Mouse (Mus musculus) lung, embryonic 14.5 days (tissue): ENCODE data around the gene Rusc2. TPM values are rescaled to one million over a fixed set of nuclear protein-coding genes. Genes with fewer than 3 reads are reported as not detected.

Experiments
- ATAC-seq: fragments of 200-750 bp; cut with Nextera tagmentation; 2 replicates; pipeline ENCODE4 v1.8.0; 2017; ENCODE audit warnings: mild to moderate bottlenecking, moderate TSS enrichment, moderate library complexity; ENCODE audit not compliant: insufficient read depth
- DNase-seq: peaks from one replicate; pipeline ENCODE4 v3.0.0-alpha.2; 2015
- H3K27ac ChIP-seq: fragments of 300-500 bp; sonication (generic); 2 replicates; pipeline ENCODE4 v1.5.1; 2014; ENCODE audit warnings: low read depth, mild to moderate bottlenecking, moderate library complexity
- H3K27me3 ChIP-seq: fragments of 300-500 bp; sonication (generic); 2 replicates; pipeline ENCODE4 v1.6.1; 2014; ENCODE audit warnings: low read length, control low read depth; ENCODE audit not compliant: insufficient read depth
- H3K36me3 ChIP-seq: fragments of 300-500 bp; sonication (generic); 2 replicates; pipeline ENCODE4 v1.6.1; 2014; ENCODE audit warnings: control low read depth; ENCODE audit not compliant: insufficient read depth
- H3K4me1 ChIP-seq: fragments of 300-500 bp; sonication (generic); 2 replicates; pipeline ENCODE4 v1.6.1; 2014; ENCODE audit warnings: antibody characterized with exemption, control low read depth; ENCODE audit not compliant: insufficient read depth
- H3K4me2 ChIP-seq: fragments of 300-500 bp; sonication (generic); 2 replicates; pipeline ENCODE4 v1.6.1; 2014; ENCODE audit warnings: mild to moderate bottlenecking
- H3K4me3 ChIP-seq: fragments of 300-500 bp; sonication (generic); 2 replicates; pipeline ENCODE4 v1.5.1; 2014; ENCODE audit warnings: low read depth, low read length
- H3K9ac ChIP-seq: fragments of 300-500 bp; sonication (generic); 2 replicates; pipeline ENCODE4 v1.6.1; 2014
- H3K9me3 ChIP-seq: fragments of 300-500 bp; sonication (generic); 2 replicates; pipeline ENCODE4 v1.6.1; 2016; ENCODE audit warnings: low read depth, low read length, control low read depth
- CTCF ChIP-seq: IDR thresholded peaks from 2 replicates; pipeline ENCODE4 v1.5.1; 2016; ENCODE audit warnings: antibody characterized with exemption, low read depth
- whole genome bisulfite sequencing: fragments of 180-500 bp; shearing (Covaris S2); extraction: QIAGEN DNeasy Blood & Tissue Kit; methylation state at CpG from one replicate; pipeline ENCODE4 v1.1.7; 2014; 5-methylcytosine and 5-hydroxymethylcytosine counted together
- polyA plus RNA-seq: library from polyadenylated mRNA; unstranded; fragments of >200 nt; fragmentation: Nextera tagmentation; extraction: Ambion mirVana; gene quantifications from 2 replicates; pipeline ENCODE4 v1.2.1, GENCODE M21; 2014

Gene Rusc2
- polyA plus RNA-seq, 1 experiment from 2014 or later = 5.0 TPM

DNA sequence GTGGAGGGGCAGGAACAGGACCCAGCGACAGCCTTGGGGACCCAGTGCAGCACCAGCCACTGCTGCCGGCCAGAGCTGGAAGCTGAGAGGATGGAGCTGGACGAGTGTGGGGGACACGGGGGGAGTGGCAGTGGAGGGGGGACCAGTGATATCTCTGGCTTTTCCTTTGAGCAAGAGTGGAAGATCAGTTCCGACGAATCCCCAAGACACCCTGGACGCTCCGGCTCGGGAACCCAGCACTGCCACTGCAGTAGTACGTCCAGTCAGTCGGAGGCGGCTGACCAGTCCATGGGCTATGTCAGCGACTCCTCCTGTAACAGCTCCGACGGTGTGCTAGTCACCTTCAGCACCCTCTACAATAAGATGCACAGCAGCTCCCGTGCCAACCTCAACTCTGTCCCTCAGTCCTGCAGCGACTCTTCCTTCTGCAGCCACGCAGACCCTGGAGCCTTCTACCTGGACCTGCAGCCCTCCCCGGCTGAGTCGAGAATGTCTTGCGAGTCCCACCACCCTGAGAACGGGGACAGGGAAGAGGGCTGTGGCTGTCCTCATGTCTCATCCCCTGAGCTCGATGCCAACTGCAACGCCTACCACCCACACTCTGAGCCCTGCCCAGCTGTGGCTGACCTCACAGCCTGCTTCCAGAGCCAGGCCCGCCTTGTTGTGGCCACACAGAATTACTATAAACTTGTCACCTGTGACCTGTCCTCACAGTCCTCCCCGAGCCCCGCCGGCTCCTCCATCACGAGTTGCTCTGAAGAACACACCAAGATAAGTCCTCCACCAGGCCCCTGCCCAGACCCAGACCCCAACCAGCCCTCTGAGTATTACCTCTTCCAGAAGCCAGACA, 33.7 kb downstream of the Rusc2 start:
- Histone ChIP-seq H3K4me2 (no peak overlapping the region), H3K27ac (no peak overlapping the region), H3K9ac (no peak overlapping the region), H3K4me3 (no peak overlapping the region), H3K9me3 (no peaks in the 10 kb centered on the region), H3K36me3 (peaks cover 34% of the 10 kb centered on the region), H3K4me1 (peaks cover 3% of the 10 kb centered on the region; the same call in 1 of the 2 replicates), H3K27me3 (no peaks in the 10 kb centered on the region)
- DNase-seq (no peak), ATAC-seq (no peak)
- 87% methylated on average over 29 of the region's 29 CpGs for WGBS
- no peak for TF ChIP-seq CTCF

DNA sequence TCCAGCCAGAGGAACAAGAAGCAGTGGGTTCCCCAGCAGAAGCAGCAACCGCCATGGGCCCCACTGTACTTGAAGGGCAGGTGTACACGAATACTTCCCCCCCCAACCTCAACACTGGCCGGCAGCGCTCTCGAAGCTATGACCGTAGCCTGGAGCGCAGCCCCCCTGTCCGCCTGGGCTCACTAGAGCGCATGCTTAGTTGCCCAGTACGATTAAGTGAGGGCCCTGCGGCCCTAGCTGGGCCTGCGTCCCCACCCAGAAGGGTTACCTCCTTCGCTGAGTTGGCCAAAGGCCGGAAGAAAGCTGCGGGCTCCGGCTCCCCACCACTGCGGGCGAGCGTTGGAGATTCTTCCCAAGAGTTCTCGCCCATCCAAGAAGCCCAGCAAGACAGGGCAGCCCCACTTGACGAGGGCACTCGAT, 34.3 kb downstream of the Rusc2 start:
- Histone ChIP-seq H3K27ac (no peak overlapping the region), H3K4me3 (no peak overlapping the region), H3K9ac (no peak overlapping the region), H3K4me2 (no peak overlapping the region), H3K9me3 (no peaks in the 10 kb centered on the region), H3K4me1 (peaks cover 3% of the 10 kb centered on the region; the same call in 1 of the 2 replicates), H3K27me3 (no peaks in the 10 kb centered on the region), H3K36me3 (peaks cover 34% of the 10 kb centered on the region)
- 92% methylated on average over 22 of the region's 22 CpGs for WGBS
- ATAC-seq (no peak), DNase-seq (no peak)
- no peak for TF ChIP-seq CTCF

DNA sequence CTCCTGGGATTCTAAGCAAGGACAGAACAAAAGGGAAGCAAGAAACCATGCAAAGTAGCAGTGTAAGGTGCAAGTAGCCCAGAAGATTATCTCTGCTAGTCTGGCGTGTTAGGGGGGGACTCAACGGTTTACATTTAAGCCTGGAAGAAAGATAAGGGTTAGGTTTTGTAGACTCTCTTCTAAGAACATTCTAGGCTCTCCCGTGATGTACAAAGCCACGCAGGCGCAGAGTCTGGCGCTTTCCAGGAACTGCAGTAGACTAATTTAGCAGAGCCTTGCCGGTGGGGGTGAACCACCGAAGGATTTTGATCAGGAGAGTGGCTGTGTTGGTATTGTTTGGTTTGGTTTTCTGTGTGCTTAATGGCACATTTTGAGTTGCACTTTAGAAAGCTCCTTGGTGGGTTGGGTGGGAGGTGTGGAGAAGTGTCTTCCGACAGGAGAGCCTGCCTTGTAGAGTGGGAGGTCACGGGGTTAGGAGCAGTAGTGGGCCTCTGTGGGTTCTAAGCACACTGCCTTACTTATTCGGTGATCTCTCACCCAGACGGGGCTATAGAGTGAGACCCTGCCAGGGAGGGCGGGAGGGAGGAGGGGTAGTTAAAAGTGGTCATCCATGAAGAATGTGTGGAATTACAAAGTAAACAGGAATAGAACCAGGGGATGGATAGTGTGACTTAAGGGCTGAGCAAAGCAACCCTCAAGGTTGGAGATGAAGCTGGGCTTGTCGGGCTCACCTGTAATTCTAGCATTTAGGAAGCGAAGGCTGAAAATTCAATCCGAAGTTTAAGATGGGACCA, 35.7 kb downstream of the Rusc2 start:
- Histone ChIP-seq H3K4me2 (0 out of 2 replicates have a peak overlapping the region, but pooled peaks have one; percentile 10), H3K27ac (peak overlapping the region; percentile 82), H3K36me3 (peaks cover 43% of the 10 kb centered on the region), H3K9me3 (no peaks in the 10 kb centered on the region), H3K4me1 (peaks cover 3% of the 10 kb centered on the region; the same call in 1 of the 2 replicates), H3K9ac (no peak overlapping the region), H3K4me3 (no peak overlapping the region), H3K27me3 (no peaks in the 10 kb centered on the region)
- ATAC-seq (peak; percentile 50; the same call in 1 of the 2 replicates), DNase-seq (no peak)
- 48% methylated on average over 16 of the region's 16 CpGs for WGBS
- TF ChIP-seq CTCF = no peak

DNA sequence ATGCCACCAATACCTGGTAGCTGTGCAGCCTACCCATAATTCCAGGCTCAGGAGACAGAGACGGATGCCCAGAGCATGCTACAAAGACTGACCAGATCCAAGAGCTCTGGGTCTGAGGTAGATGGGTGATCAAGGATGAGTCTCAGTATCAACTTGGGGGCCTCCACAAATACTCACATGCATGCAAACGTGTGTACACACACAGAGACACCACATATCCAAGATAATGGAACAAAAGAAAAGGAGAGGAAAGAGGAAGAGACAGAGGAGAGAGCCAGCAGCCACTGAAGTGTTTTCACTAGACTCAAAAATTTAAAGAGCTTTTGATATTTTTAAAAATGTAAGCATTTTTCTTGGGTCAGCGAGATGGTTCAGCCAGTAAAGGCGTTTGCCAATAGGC, 36.7 kb downstream of the Rusc2 start:
- no peak overlapping the region for H3K4me3 ChIP-seq
- ATAC-seq (no peak), DNase-seq (no peak)
- peaks cover 3% of the 10 kb centered on the region; the same call in 1 of the 2 replicates for H3K4me1 ChIP-seq
- H3K4me2 ChIP-seq = no peak overlapping the region
- peak overlapping the region; percentile 36; the same call in 1 of the 2 replicates for H3K27ac ChIP-seq
- WGBS = 59% methylated on average over 4 of the region's 4 CpGs
- H3K9ac ChIP-seq = no peak overlapping the region
- no peaks in the 10 kb centered on the region for H3K9me3 ChIP-seq
- peaks cover 53% of the 10 kb centered on the region for H3K36me3 ChIP-seq
- no peak for TF ChIP-seq CTCF
- no peaks in the 10 kb centered on the region for H3K27me3 ChIP-seq

DNA sequence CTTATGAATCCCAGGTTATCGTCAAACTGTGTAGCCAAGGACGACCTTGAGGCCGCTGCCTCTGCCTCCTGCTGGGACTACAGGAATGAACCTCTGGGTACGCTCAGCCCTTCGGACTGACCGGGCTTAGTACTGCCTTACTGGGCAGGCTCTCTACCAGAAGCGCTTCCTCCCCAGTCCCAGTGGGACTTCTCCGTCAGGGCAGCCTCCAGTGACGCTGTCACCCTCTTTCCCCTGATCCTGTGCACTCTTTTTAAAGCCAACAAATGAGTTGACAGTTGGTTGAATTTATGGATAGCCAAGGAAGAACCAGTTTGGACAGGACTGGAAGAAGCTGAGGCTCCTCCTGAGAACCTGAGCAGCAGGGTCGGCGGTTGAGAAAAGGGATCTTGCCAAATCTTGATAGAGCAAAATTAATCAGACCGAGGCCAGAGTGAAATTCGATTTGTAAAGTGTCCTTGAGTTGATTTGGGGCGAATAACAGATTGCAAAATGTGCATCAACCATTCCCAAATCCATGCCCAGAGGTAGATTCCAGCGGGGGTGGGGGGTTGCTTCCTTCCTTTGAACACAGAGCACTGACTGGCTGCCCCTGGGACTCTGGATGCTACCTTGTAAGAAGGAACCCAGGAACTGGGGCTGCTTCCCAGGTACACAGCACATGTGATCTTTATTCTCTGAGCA, 37.3 kb downstream of the Rusc2 start:
- Histone ChIP-seq H3K36me3 (peaks cover 60% of the 10 kb centered on the region), H3K4me1 (peaks cover 3% of the 10 kb centered on the region; the same call in 1 of the 2 replicates), H3K9me3 (no peaks in the 10 kb centered on the region), H3K9ac (no peak overlapping the region; the same call in 1 of the 2 replicates), H3K4me3 (no peak overlapping the region), H3K4me2 (no peak overlapping the region), H3K27ac (no peak overlapping the region), H3K27me3 (no peaks in the 10 kb centered on the region)
- DNase-seq = no peak
- TF ChIP-seq CTCF = no peak
- ATAC-seq = no peak
- WGBS = 62% methylated on average over 15 of the region's 15 CpGs

DNA sequence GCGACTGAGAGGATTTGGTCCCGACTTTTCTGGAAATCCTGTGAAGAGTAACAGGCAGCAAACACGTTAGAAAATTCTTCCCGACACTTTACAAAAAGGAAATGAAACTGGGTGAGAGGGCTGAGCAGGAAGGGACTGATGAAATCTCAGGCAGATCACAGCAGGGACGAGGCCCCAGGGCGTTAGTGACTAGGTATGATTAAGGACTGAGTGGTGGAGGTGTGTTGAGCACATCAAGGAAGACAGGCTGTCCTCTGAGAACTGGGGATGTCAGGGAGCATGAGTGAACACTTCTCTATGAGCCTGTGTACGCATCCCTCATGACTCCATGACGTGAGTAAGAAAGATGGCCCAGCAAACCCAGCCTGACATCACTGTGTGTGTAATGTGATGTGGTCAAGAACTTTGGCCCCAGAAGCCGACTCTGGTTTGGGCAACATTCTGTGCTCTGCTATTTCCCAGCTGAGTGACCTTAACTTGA, 38.1 kb downstream of the Rusc2 start:
- DNase-seq (no peak), ATAC-seq (0 out of 2 replicates have a peak, but pooled peaks have one; percentile 12)
- Histone ChIP-seq H3K36me3 (peaks cover 64% of the 10 kb centered on the region), H3K27me3 (0 out of 2 replicates have a peak, but pooled peaks cover 1% of the 10 kb centered on the region), H3K4me1 (peaks cover 3% of the 10 kb centered on the region; the same call in 1 of the 2 replicates), H3K4me3 (no peak overlapping the region), H3K9ac (no peak overlapping the region), H3K4me2 (no peak overlapping the region), H3K27ac (no peak overlapping the region), H3K9me3 (no peaks in the 10 kb centered on the region)
- WGBS = 54% methylated on average over 9 of the region's 9 CpGs
- no peak for TF ChIP-seq CTCF
